Mouse (Mus musculus): ENCODE results near the gene Jade1.

Jade1 gene

GRCm38 (mm10) chr3:41655642-41656041, 100.1 kb downstream of the Jade1 start:
- DNase-seq (ENCODE audit: low read depth in 2 of 2, low spot score in 2 of 2) = no peak
